Mouse (Mus musculus) heart, adult 2 months (tissue): ENCODE measurements at regions not wholly inside any gene's neighbourhood (a gene's known extent, or its start where the extent isn't known, plus 50 kb on each side); places are given as distances from the start of the nearest gene placed in this dataset.

Source experiments
- CTCF ChIP-seq: fragments of 200-600 bp; IDR thresholded peaks from 2 replicates; pipeline ENCODE4 v1.8.1; 2022; ENCODE audit warnings: antibody characterized with exemption, mild to moderate bottlenecking, moderate library complexity
- POLR2A ChIP-seq: fragments of 200-500 bp; IDR thresholded peaks from 2 replicates; pipeline ENCODE4 v1.6.1; 2011; ENCODE audit warnings: mild to moderate bottlenecking, low read depth, low read length, control low read depth; ENCODE audit not compliant: insufficient read depth

- TF ChIP-seq CTCF (no peak), POLR2A (no peak)
Measured at GRCm38 (mm10) chr13:107107572-107107971, 85.6 kb upstream of the Kif2a start.
